Mouse (Mus musculus): ENCODE data around the gene Tmem229b. TPM values are rescaled to one million over a fixed set of nuclear protein-coding genes. Genes with fewer than 3 reads are reported as not detected.

Tmem229b gene
- polyA plus RNA-seq, 1 experiment from 2014 or later, result 7.9 TPM

DNA sequence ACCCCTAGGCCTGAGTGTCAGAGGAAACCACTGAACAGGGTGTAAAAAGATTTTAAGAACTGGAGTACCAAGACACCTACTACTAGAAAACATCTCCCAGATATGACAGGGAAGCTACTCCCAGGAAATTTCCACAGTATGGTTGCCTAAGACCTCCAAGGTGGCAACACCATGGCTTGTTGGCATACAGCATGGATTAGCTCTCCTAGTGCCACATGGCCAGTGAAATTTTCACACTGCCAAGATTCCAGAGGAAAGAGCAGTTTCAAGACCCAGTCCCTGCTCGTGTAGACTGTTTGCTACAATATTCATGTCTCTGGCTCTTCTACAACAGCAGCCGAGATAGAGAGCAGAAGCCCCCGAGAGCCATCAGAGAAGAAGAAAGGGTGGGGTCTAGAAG, 4.4 kb downstream of the Tmem229b start:
- Histone ChIP-seq H3K36me3 (ENCODE audit: control insufficient read depth, insufficient read depth, low read length) (no peaks in the 10 kb centered on the region), H3K27me3 (ENCODE audit: control insufficient read depth, insufficient read depth, low read length) (no peaks in the 10 kb centered on the region), H3K4me3 (ENCODE audit: low read depth, low read length) (no peak overlapping the region), H3K9ac (ENCODE audit: low read length) (no peak overlapping the region), H3K9me3 (ENCODE audit: control insufficient read depth, low read length) (no peaks in the 10 kb centered on the region), H3K4me1 (replicated peaks; ENCODE audit: control insufficient read depth, insufficient read depth, low read length) (no peaks in the 10 kb centered on the region; the same call in 1 of the 2 replicates), H3K4me2 (ENCODE audit: low read depth, low read length, severe bottlenecking) (no peak overlapping the region), H3K27ac (ENCODE audit: low read depth, low read length) (no peak overlapping the region)
- WGBS, result 92% methylated on average over 3 of the region's 3 CpGs
- DNase-seq (ENCODE audit: low spot score) (no peak), ATAC-seq (replicated peaks; ENCODE audit: low FRiP score) (no peak)

DNA sequence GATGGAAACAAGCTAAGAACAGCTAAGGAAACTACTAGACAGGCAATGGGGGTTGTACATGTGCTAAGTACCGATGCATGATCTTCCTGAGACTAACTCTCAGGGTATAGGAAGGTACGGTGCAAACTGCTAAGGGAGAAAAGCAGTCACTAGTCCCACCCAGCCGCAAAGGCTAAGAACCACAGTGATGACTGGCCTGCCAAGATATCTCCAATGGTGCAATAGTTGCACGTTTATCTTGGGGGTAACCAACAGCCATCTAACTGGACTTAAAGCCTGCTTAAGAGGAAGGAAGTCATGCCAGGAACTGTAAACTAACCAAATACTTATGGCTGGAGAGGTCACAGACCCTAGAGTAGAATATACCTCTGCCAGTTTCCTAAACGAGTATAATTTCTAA, 5.0 kb downstream of the Tmem229b start:
- no peaks in the 10 kb centered on the region; the same call in 1 of the 2 replicates for H3K4me1 ChIP-seq (replicated peaks; ENCODE audit: control insufficient read depth, insufficient read depth, low read length)
- no peak overlapping the region for H3K9ac ChIP-seq (ENCODE audit: low read length)
- no peak for DNase-seq (ENCODE audit: low spot score)
- no peaks in the 10 kb centered on the region for H3K9me3 ChIP-seq (ENCODE audit: control insufficient read depth, low read length)
- H3K36me3 ChIP-seq (ENCODE audit: control insufficient read depth, insufficient read depth, low read length), result no peaks in the 10 kb centered on the region
- H3K4me3 ChIP-seq (ENCODE audit: low read depth, low read length), result no peak overlapping the region
- no peak overlapping the region for H3K4me2 ChIP-seq (ENCODE audit: low read depth, low read length, severe bottlenecking)
- 91% methylated on average over 5 of the region's 5 CpGs for WGBS
- H3K27me3 ChIP-seq (ENCODE audit: control insufficient read depth, insufficient read depth, low read length), result no peaks in the 10 kb centered on the region
- H3K27ac ChIP-seq (ENCODE audit: low read depth, low read length), result no peak overlapping the region
- ATAC-seq (replicated peaks; ENCODE audit: low FRiP score), result no peak

DNA sequence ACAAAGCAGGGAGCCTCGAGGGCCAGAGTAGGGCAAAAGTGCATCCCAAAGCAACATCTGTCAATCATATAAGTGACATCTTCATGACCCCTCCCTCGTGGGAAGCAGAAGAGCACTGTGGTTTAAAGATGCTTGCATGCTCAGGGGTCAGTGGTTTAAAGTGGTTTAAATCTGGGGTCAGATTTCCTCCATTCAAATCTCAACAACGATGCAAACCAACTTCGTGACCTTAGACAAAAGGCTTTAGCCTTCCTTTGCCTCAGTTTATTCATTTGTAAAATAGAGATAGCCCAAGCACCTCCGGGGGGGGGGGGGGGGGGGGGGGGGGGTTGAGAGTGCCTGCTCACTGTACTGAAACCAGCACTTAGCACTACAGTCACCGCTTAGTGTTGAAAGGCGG, 10.7 kb downstream of the Tmem229b start:
- Histone ChIP-seq H3K4me1 (replicated peaks; ENCODE audit: control insufficient read depth, insufficient read depth, low read length) (no peaks in the 10 kb centered on the region), H3K4me2 (ENCODE audit: low read depth, low read length, severe bottlenecking) (no peak overlapping the region), H3K27ac (ENCODE audit: low read depth, low read length) (no peak overlapping the region), H3K27me3 (ENCODE audit: control insufficient read depth, insufficient read depth, low read length) (no peaks in the 10 kb centered on the region), H3K4me3 (ENCODE audit: low read depth, low read length) (no peak overlapping the region), H3K36me3 (ENCODE audit: control insufficient read depth, insufficient read depth, low read length) (no peaks in the 10 kb centered on the region), H3K9me3 (ENCODE audit: control insufficient read depth, low read length) (no peaks in the 10 kb centered on the region), H3K9ac (ENCODE audit: low read length) (no peak overlapping the region)
- ATAC-seq (replicated peaks; ENCODE audit: low FRiP score) (no peak), DNase-seq (ENCODE audit: low spot score) (no peak)
- 11% methylated on average over 7 of the region's 7 CpGs for WGBS

DNA sequence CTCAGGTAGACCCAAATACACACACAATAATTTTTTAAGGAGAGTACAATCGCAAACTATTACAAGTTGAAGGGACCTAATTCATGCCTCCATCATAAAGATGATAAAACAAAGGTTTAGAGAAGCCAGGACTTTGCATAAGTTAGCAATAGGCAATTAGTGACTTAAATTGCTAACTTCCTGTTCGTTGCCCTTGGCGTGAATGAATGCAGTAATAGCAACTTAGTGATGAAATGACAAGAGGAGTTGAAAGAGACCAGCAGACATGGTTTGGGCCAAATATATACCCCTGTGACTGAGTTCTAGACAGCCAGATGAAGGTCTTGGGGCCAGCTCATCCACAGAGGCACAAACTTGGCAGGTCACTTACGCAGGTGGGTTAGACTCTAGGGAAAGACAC, 11.2 kb downstream of the Tmem229b start:
- H3K4me3 ChIP-seq (ENCODE audit: low read depth, low read length), result no peak overlapping the region
- DNase-seq (ENCODE audit: low spot score), result no peak

DNA sequence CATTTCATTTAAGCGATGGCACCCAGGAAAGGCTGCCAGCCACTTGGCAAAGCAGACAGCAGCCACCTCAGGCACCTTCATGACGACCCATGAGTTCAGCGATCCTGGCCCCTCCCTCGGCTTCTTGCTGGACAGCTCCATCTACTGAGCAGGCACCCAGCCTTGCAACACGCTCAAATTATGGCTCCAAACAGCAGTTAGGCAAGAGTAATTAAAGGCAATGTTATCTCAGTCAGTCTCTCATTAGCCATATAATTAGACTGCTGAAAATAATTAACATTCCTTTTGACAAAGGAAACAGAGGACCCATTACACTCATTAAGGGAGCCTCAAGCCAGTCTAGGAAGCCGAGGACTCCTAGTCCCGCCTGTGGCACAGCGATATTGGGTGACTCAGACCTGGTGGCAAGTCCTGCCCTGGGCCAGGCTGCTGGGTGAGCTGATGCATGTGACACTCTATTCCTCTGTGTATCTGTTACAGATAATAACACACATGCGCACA, 19.8 kb downstream of the Tmem229b start:
- no peak overlapping the region for H3K4me2 ChIP-seq (ENCODE audit: low read depth, low read length, severe bottlenecking)
- 55% methylated on average over 9 of the region's 9 CpGs for WGBS
- peak; percentile 62 for DNase-seq (ENCODE audit: low spot score)
- no peaks in the 10 kb centered on the region for H3K27me3 ChIP-seq (ENCODE audit: control insufficient read depth, insufficient read depth, low read length)
- no peak overlapping the region for H3K9ac ChIP-seq (ENCODE audit: low read length)
- H3K36me3 ChIP-seq (ENCODE audit: control insufficient read depth, insufficient read depth, low read length), result no peaks in the 10 kb centered on the region
- no peaks in the 10 kb centered on the region for H3K4me1 ChIP-seq (replicated peaks; ENCODE audit: control insufficient read depth, insufficient read depth, low read length)
- H3K9me3 ChIP-seq (ENCODE audit: control insufficient read depth, low read length), result no peaks in the 10 kb centered on the region
- peak; percentile 83 for ATAC-seq (replicated peaks; ENCODE audit: low FRiP score)
- H3K4me3 ChIP-seq (ENCODE audit: low read depth, low read length), result no peak overlapping the region
- no peak overlapping the region for H3K27ac ChIP-seq (ENCODE audit: low read depth, low read length)

More for the DNA sequence above, 11.2 kb downstream of the Tmem229b start:
- Histone ChIP-seq H3K4me2 (ENCODE audit: low read depth, low read length, severe bottlenecking) (no peak overlapping the region), H3K27me3 (ENCODE audit: control insufficient read depth, insufficient read depth, low read length) (no peaks in the 10 kb centered on the region), H3K4me1 (replicated peaks; ENCODE audit: control insufficient read depth, insufficient read depth, low read length) (no peaks in the 10 kb centered on the region), H3K36me3 (ENCODE audit: control insufficient read depth, insufficient read depth, low read length) (no peaks in the 10 kb centered on the region), H3K9me3 (ENCODE audit: control insufficient read depth, low read length) (no peaks in the 10 kb centered on the region), H3K27ac (ENCODE audit: low read depth, low read length) (no peak overlapping the region), H3K9ac (ENCODE audit: low read length) (no peak overlapping the region)
- ATAC-seq (replicated peaks; ENCODE audit: low FRiP score), result no peak
- 84% methylated on average over 4 of the region's 4 CpGs for WGBS

DNA sequence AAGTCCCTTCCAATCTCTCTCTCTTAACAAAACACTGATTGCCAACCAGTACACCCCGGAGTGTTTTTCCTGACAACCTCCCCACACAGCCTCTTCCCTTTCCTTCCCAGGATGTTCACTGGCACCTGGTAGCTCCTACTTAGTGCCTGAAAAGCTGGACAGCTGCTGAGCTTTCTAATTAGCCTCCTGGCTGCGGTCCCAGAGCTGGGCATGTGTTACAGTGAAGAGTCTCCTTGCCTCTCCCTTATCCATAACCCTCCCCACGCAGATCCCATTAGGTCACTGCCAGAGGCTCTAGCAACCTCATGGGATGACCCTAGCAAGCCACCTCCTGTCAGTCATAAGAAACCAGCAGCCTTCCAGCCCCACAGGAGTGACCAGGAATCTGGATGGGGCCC, 23.4 kb downstream of the Tmem229b start:
- Histone ChIP-seq H3K27ac (ENCODE audit: low read depth, low read length) (no peak overlapping the region), H3K4me1 (replicated peaks; ENCODE audit: control insufficient read depth, insufficient read depth, low read length) (no peaks in the 10 kb centered on the region), H3K27me3 (ENCODE audit: control insufficient read depth, insufficient read depth, low read length) (no peaks in the 10 kb centered on the region), H3K9me3 (ENCODE audit: control insufficient read depth, low read length) (no peaks in the 10 kb centered on the region), H3K4me2 (ENCODE audit: low read depth, low read length, severe bottlenecking) (no peak overlapping the region), H3K36me3 (ENCODE audit: control insufficient read depth, insufficient read depth, low read length) (no peaks in the 10 kb centered on the region), H3K4me3 (ENCODE audit: low read depth, low read length) (no peak overlapping the region), H3K9ac (ENCODE audit: low read length) (no peak overlapping the region)
- 69% methylated on average over 3 of the region's 3 CpGs for WGBS
- no peak for DNase-seq (ENCODE audit: low spot score)
- ATAC-seq (replicated peaks; ENCODE audit: low FRiP score), result no peak

DNA sequence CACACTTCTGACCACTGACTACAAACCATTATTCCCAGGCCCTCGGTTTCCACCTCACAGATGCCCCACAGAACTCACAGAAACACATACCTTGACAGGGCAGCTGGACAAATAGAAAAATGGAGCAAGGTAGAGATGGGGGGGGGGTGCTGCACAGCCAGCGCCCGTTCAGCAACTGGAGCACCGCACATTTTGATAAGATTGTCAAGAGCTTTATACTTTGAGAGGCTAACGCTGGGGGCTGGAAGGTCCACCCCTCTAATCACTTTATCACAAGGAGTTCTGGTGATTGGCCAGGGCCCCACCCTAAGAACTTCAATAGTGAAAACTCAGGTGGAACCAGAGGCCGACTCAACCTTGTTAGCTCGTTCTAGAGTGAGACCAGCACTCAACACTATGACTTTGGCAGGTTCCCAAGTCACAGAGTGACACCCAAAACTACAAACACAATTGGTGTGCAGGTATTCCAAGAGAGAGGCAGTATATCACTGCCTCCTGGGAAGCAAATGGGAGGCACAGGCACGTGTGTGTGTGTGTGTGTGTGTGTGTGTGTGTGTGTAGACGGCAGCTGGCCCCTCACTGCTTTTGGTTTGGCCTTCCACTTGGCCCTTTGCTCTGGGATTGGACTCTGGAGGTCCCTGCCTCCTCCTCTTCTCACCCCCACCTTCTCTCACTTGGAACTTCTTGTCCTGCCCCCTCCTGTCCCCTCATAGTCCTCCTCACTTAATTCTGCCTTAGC, 24.0 kb downstream of the Tmem229b start:
- H3K9ac ChIP-seq (ENCODE audit: low read length), result no peak overlapping the region
- DNase-seq (ENCODE audit: low spot score) (no peak), ATAC-seq (replicated peaks; ENCODE audit: low FRiP score) (no peak)
- 83% methylated on average over 9 of the region's 9 CpGs for WGBS
- H3K27me3 ChIP-seq (ENCODE audit: control insufficient read depth, insufficient read depth, low read length), result no peaks in the 10 kb centered on the region
- no peaks in the 10 kb centered on the region for H3K9me3 ChIP-seq (ENCODE audit: control insufficient read depth, low read length)
- no peaks in the 10 kb centered on the region for H3K4me1 ChIP-seq (replicated peaks; ENCODE audit: control insufficient read depth, insufficient read depth, low read length)
- no peak overlapping the region for H3K4me2 ChIP-seq (ENCODE audit: low read depth, low read length, severe bottlenecking)
- H3K27ac ChIP-seq (ENCODE audit: low read depth, low read length), result no peak overlapping the region
- no peaks in the 10 kb centered on the region for H3K36me3 ChIP-seq (ENCODE audit: control insufficient read depth, insufficient read depth, low read length)
- H3K4me3 ChIP-seq (ENCODE audit: low read depth, low read length), result no peak overlapping the region

DNA sequence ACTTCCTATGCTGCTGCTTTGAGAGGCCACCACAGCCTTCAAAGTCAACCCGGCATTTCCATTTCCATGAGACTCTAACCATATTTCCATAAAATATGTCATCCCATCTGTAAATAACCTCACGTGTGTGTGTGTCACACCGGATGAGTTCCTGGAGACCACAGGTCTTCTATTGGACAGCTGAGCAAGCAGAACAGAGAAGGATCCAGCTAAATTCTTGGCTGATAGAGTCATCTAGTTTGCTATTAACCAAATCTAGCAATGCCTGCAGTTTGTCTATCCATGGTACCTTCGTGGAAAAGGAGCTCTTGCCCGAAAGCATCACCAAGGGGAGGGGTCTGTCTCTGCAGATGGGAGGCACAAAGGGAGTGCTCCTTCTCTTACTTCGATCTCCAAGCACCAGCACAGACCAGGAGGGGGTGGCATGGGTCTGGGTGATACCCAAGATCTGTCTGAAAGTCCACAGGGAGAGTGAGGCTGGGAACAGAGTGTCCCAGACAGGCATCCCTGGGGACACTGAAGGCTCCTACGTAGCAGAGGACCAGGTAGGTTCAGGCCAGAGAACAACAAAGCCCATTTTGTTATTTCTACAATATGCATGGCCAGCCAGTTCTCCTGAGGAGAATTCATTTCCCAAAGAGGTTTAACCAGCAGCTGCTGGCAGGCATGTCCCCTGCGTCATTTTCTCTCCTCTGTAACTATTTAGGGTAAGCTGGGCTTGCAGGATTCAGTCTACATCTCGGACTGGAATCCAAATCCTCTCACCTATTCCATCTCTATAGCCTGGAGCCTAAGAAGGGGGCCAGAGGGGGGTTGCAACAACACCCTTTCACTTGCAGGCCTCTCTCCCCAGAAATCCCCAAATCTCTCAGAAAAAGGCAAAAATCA, 25.2 kb downstream of the Tmem229b start:
- DNase-seq (ENCODE audit: low spot score) (no peak), ATAC-seq (replicated peaks; ENCODE audit: low FRiP score) (no peak)
- Histone ChIP-seq H3K9ac (ENCODE audit: low read length) (no peak overlapping the region), H3K36me3 (ENCODE audit: control insufficient read depth, insufficient read depth, low read length) (no peaks in the 10 kb centered on the region), H3K4me3 (ENCODE audit: low read depth, low read length) (no peak overlapping the region), H3K27ac (ENCODE audit: low read depth, low read length) (no peak overlapping the region), H3K4me2 (ENCODE audit: low read depth, low read length, severe bottlenecking) (no peak overlapping the region), H3K4me1 (replicated peaks; ENCODE audit: control insufficient read depth, insufficient read depth, low read length) (no peaks in the 10 kb centered on the region), H3K9me3 (ENCODE audit: control insufficient read depth, low read length) (no peaks in the 10 kb centered on the region), H3K27me3 (ENCODE audit: control insufficient read depth, insufficient read depth, low read length) (no peaks in the 10 kb centered on the region)
- 74% methylated on average over 9 of the region's 9 CpGs for WGBS
